Mouse (Mus musculus) neural tube, embryonic 14.5 days (tissue): ENCODE results near the gene Thap8. TPM values are rescaled to one million over a fixed set of nuclear protein-coding genes. Genes with fewer than 3 reads are reported as not detected.

Source experiments
- ATAC-seq: fragments of 200-750 bp; cut with Nextera tagmentation; 2 replicates; pipeline ENCODE4 v1.8.0; 2017; ENCODE audit warnings: low read depth, mild to moderate bottlenecking, moderate TSS enrichment, moderate library complexity
- H3K27ac ChIP-seq: fragments of 300-500 bp; sonication (generic); 2 replicates; pipeline ENCODE4 v1.5.1; 2014; ENCODE audit warnings: low read depth, mild to moderate bottlenecking, control low read depth, low read length, moderate library complexity, mixed read lengths
- H3K27me3 ChIP-seq: fragments of 300-500 bp; sonication (generic); 2 replicates; pipeline ENCODE4 v1.6.1; 2014; ENCODE audit warnings: low read length; ENCODE audit not compliant: control insufficient read depth, insufficient read depth
- H3K36me3 ChIP-seq: fragments of 300-500 bp; sonication (generic); 2 replicates; pipeline ENCODE4 v1.6.1; 2014; ENCODE audit warnings: low read length, mixed read lengths; ENCODE audit not compliant: control insufficient read depth, insufficient read depth
- H3K4me1 ChIP-seq: fragments of 300-500 bp; sonication (generic); 2 replicates; pipeline ENCODE4 v1.6.1; 2014; ENCODE audit warnings: low read length; ENCODE audit not compliant: control insufficient read depth, insufficient read depth
- H3K4me2 ChIP-seq: fragments of 300-500 bp; sonication (generic); 2 replicates; pipeline ENCODE4 v1.6.1; 2014; ENCODE audit warnings: mild to moderate bottlenecking, low read depth, low read length, control low read depth
- H3K4me3 ChIP-seq: fragments of 300-500 bp; sonication (generic); 2 replicates; pipeline ENCODE4 v1.5.1; 2014; ENCODE audit warnings: low read depth, low read length, control low read depth, mixed read lengths
- H3K9ac ChIP-seq: fragments of 300-500 bp; sonication (generic); replicated peaks from 2 replicates; pipeline ENCODE4 v1.6.1; 2014; ENCODE audit warnings: low read depth, mild to moderate bottlenecking, control low read depth, low read length, mixed read lengths
- H3K9me3 ChIP-seq: fragments of 300-500 bp; sonication (generic); 2 replicates; pipeline ENCODE4 v1.6.1; 2016; ENCODE audit warnings: low read length; ENCODE audit not compliant: control insufficient read depth
- WGBS: fragments of 180-500 bp; shearing (Covaris S2); extraction: QIAGEN DNeasy Blood & Tissue Kit; methylation state at CpG from one replicate; pipeline ENCODE4 v1.1.7; 2014; 5-methylcytosine and 5-hydroxymethylcytosine counted together
- polyA plus RNA-seq: library from polyadenylated mRNA; unstranded; fragments of >200 nt; fragmentation: Nextera tagmentation; extraction: Ambion mirVana; gene quantifications from 2 replicates; pipeline ENCODE4 v1.2.1, GENCODE M21; 2014

The Thap8 gene
- polyA plus RNA-seq, 1 experiment from 2014 or later = 1.0 TPM

GRCm38 (mm10) chr7:30328379-30328778 lies 48.5 kb downstream of the Thap8 start:
- Histone ChIP-seq H3K27me3 (no peaks in the 10 kb centered on the region), H3K4me3 (no peak overlapping the region), H3K36me3 (no peaks in the 10 kb centered on the region), H3K4me1 (no peaks in the 10 kb centered on the region), H3K9me3 (no peaks in the 10 kb centered on the region), H3K9ac (no peak overlapping the region), H3K27ac (no peak overlapping the region), H3K4me2 (no peak overlapping the region)
- ATAC-seq = no peak
- 19% methylated on average over 10 of the region's 10 CpGs for WGBS

- 2% methylated on average over 13 of the region's 13 CpGs for WGBS
- no peaks in the 10 kb centered on the region for H3K36me3 ChIP-seq
- 0 out of 2 replicates have a peak, but pooled peaks cover 2% of the 10 kb centered on the region for H3K4me1 ChIP-seq
- peak overlapping the region; percentile 32; the same call in 1 of the 2 replicates for H3K9ac ChIP-seq
- peak overlapping the region; percentile 16; the same call in 1 of the 2 replicates for H3K4me3 ChIP-seq
- H3K4me2 ChIP-seq = peak overlapping the region; percentile 27
- H3K27ac ChIP-seq = peak overlapping the region; percentile 40; the same call in 1 of the 2 replicates
- no peaks in the 10 kb centered on the region for H3K9me3 ChIP-seq
- H3K27me3 ChIP-seq = peaks cover 6% of the 10 kb centered on the region; the same call in 1 of the 2 replicates
- peak; percentile 94 for ATAC-seq
Measured at GRCm38 (mm10) chr7:30331887-30332286, 52.0 kb downstream of the Thap8 start.

GRCm38 (mm10) chr7:30332622-30333259 lies 52.8 kb downstream of the Thap8 start:
- 63% methylated on average over 18 of the region's 18 CpGs for WGBS
- ATAC-seq = no peak
- Histone ChIP-seq H3K27me3 (peaks cover 6% of the 10 kb centered on the region; the same call in 1 of the 2 replicates), H3K4me3 (no peak overlapping the region), H3K4me2 (peak overlapping the region; percentile 27; the same call in 1 of the 2 replicates), H3K9me3 (no peaks in the 10 kb centered on the region), H3K4me1 (0 out of 2 replicates have a peak, but pooled peaks cover 2% of the 10 kb centered on the region), H3K36me3 (no peaks in the 10 kb centered on the region), H3K9ac (no peak overlapping the region), H3K27ac (no peak overlapping the region)

- Histone ChIP-seq H3K4me3 (no peak overlapping the region), H3K4me2 (no peak overlapping the region), H3K9ac (no peak overlapping the region), H3K27me3 (peaks cover 6% of the 10 kb centered on the region; the same call in 1 of the 2 replicates), H3K9me3 (no peaks in the 10 kb centered on the region), H3K4me1 (0 out of 2 replicates have a peak, but pooled peaks cover 2% of the 10 kb centered on the region), H3K27ac (no peak overlapping the region), H3K36me3 (no peaks in the 10 kb centered on the region)
- WGBS = 30% methylated on average over 4 of the region's 4 CpGs
- peak; percentile 56; the same call in 1 of the 2 replicates for ATAC-seq
Measured at GRCm38 (mm10) chr7:30333436-30333835, 53.5 kb downstream of the Thap8 start.

- peaks cover 6% of the 10 kb centered on the region; the same call in 1 of the 2 replicates for H3K27me3 ChIP-seq
- no peak overlapping the region for H3K27ac ChIP-seq
- no peaks in the 10 kb centered on the region for H3K36me3 ChIP-seq
- H3K9ac ChIP-seq = no peak overlapping the region
- H3K4me2 ChIP-seq = no peak overlapping the region
- H3K4me1 ChIP-seq = 0 out of 2 replicates have a peak, but pooled peaks cover 2% of the 10 kb centered on the region
- no peaks in the 10 kb centered on the region for H3K9me3 ChIP-seq
- 69% methylated on average over 5 of the region's 5 CpGs for WGBS
- H3K4me3 ChIP-seq = no peak overlapping the region
- no peak for ATAC-seq
Measured at GRCm38 (mm10) chr7:30334563-30334962, 54.7 kb downstream of the Thap8 start.

DNA sequence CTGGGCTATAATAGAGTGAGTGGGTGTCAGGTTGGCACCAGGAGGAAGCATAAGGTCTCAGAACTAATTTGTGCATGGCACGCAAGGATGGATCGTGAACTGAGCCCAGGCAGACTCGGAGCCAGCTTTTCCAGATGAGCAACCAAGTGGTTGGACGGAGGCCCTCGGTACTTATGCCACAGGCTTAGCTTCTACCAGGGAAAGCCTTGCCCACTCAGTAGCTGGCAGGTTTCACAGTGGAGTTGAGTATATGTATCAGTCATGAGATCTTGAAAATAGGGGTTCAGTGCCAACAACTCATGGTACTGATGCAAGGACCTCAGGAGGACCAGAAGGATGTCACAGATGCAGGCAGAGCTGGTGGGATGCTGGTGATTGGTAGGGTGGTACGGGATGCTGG lies 55.8 kb downstream of the Thap8 start:
- H3K4me2 ChIP-seq = no peak overlapping the region
- H3K36me3 ChIP-seq = no peaks in the 10 kb centered on the region
- H3K9ac ChIP-seq = no peak overlapping the region
- no peaks in the 10 kb centered on the region for H3K9me3 ChIP-seq
- ATAC-seq = no peak
- no peak overlapping the region for H3K27ac ChIP-seq
- 0 out of 2 replicates have a peak, but pooled peaks cover 2% of the 10 kb centered on the region for H3K4me1 ChIP-seq
- H3K27me3 ChIP-seq = peaks cover 6% of the 10 kb centered on the region; the same call in 1 of the 2 replicates
- no peak overlapping the region for H3K4me3 ChIP-seq
- WGBS = 71% methylated on average over 6 of the region's 6 CpGs

DNA sequence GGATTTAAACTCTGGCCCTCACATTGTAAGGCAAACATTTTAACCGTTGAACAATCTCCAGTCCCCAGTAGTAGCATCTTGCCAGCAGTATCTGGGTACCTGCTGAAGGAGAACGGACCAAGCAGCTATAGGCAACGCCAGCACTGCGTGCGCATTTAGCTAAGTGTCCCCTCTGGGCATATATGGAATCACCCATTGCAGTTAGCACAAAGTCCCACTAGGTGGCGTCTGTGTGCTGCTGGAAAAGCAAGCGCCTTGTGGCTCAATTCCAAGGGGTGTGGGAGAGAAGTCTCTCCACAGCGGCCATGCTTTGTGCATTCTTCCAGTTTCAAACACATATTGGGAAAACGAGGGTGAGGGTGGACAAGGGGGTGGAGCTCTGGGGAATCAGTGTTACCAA lies 56.5 kb downstream of the Thap8 start:
- WGBS = 2% methylated on average over 9 of the region's 9 CpGs
- H3K36me3 ChIP-seq = no peaks in the 10 kb centered on the region

GRCm38 (mm10) chr7:30339432-30340109 lies 59.7 kb downstream of the Thap8 start:
- 0 out of 2 replicates have a peak, but pooled peaks cover 2% of the 10 kb centered on the region for H3K4me1 ChIP-seq
- no peak overlapping the region for H3K9ac ChIP-seq
- H3K27ac ChIP-seq = no peak overlapping the region
- H3K27me3 ChIP-seq = peaks cover 6% of the 10 kb centered on the region; the same call in 1 of the 2 replicates
- no peak for ATAC-seq
- no peaks in the 10 kb centered on the region for H3K9me3 ChIP-seq
- H3K36me3 ChIP-seq = no peaks in the 10 kb centered on the region
- H3K4me2 ChIP-seq = no peak overlapping the region
- H3K4me3 ChIP-seq = no peak overlapping the region
- 66% methylated on average over 5 of the region's 5 CpGs for WGBS

More for the DNA sequence above, 56.5 kb downstream of the Thap8 start:
- Histone ChIP-seq H3K27ac (no peak overlapping the region), H3K9ac (no peak overlapping the region), H3K4me1 (0 out of 2 replicates have a peak, but pooled peaks cover 2% of the 10 kb centered on the region), H3K4me3 (no peak overlapping the region), H3K9me3 (no peaks in the 10 kb centered on the region), H3K4me2 (no peak overlapping the region), H3K27me3 (peaks cover 6% of the 10 kb centered on the region; the same call in 1 of the 2 replicates)
- ATAC-seq = 0 out of 2 replicates have a peak, but pooled peaks have one; percentile 24
